Comparison of ENCODE assay signal across 8 mouse cellular contexts in genomic region chr19:61151701-61152420, GRCm38 (mm10). TPM values are rescaled to one million over a fixed set of nuclear protein-coding genes. Genes with fewer than 3 reads are reported as not detected.
DNase-seq lines count a peak whose midpoint lies in the region; ATAC-seq and TF ChIP-seq lines count a peak whose summit lies in the region.

No protein-coding gene starts in this region.

- no peak for TF ChIP-seq POLR2A in heart, adult 2 months (IDR thresholded peaks at IDR 0.05; ENCODE audit: insufficient read depth, low read depth, low read length)

- H3K4me2 ChIP-seq in limb, embryonic 12.5 days: peak overlapping the region; percentile 77
- peak overlapping the region; percentile 63 for H3K4me2 ChIP-seq in midbrain, embryonic 12.5 days (replicated peaks)
- H3K4me2 ChIP-seq in stomach, embryonic 16.5 days (ENCODE audit: low read depth, low read length): peak overlapping the region; percentile 72

- H3K36me3 ChIP-seq in heart, adult 2 months (ENCODE audit: control insufficient read depth, insufficient read depth, low read length): no peaks in the 10 kb centered on the region
- no peaks in the 10 kb centered on the region for H3K36me3 ChIP-seq in limb, embryonic 12.5 days
- no peaks in the 10 kb centered on the region for H3K36me3 ChIP-seq in midbrain, embryonic 12.5 days
- no peaks in the 10 kb centered on the region for H3K36me3 ChIP-seq in stomach, embryonic 16.5 days (ENCODE audit: control insufficient read depth, insufficient read depth, low read length)

- no peak for TF ChIP-seq EP300 in heart, adult 2 months (IDR thresholded peaks at IDR 0.05; ENCODE audit: insufficient read depth, low read depth, low read length)

- peak overlapping the region; percentile 18 for H3K4me3 ChIP-seq in heart, adult 2 months
- H3K4me3 ChIP-seq in limb, embryonic 12.5 days (replicated peaks): peak overlapping the region; percentile 43
- H3K4me3 ChIP-seq in midbrain, embryonic 12.5 days: peak overlapping the region; percentile 44
- peak overlapping the region; percentile 50 for H3K4me3 ChIP-seq in stomach, embryonic 16.5 days (replicated peaks; ENCODE audit: low read length)

- no peaks in the 10 kb centered on the region for H3K27me3 ChIP-seq in heart, adult 2 months (ENCODE audit: control insufficient read depth, insufficient read depth, low read length)
- H3K27me3 ChIP-seq in limb, embryonic 12.5 days: peaks cover 14% of the 10 kb centered on the region
- peaks cover 8% of the 10 kb centered on the region; the same call in 1 of the 2 replicates for H3K27me3 ChIP-seq in midbrain, embryonic 12.5 days
- H3K27me3 ChIP-seq in stomach, embryonic 16.5 days (ENCODE audit: control insufficient read depth, insufficient read depth, low read length): no peaks in the 10 kb centered on the region

- ATAC-seq in granulocyte monocyte progenitor cell, adult 5-6 weeks (replicated peaks; ENCODE audit: poor library complexity, severe bottlenecking): peak; percentile 82
- ATAC-seq in limb, embryonic 12.5 days (ENCODE audit: insufficient number of reproducible peaks, insufficient read depth, low FRiP score, low TSS enrichment, low read depth): peak; percentile 31; the same call in 1 of the 2 replicates
- peak; percentile 73 for ATAC-seq in midbrain, embryonic 12.5 days (ENCODE audit: low FRiP score, low read depth)
- peak; percentile 83 for ATAC-seq in stomach, embryonic 16.5 days (ENCODE audit: insufficient read depth, low FRiP score)

- DNase-seq in heart, adult 2 months: peak in 1 of 2 experiments; percentile 31
- DNase-seq in heart, adult 9 months (ENCODE audit: low spot score in 2 of 2): no peak
- DNase-seq in adrenal gland, postnatal 25 days: peak; percentile 13
- no peak for DNase-seq in right cerebral cortex, postnatal 25 days

- peak overlapping the region; percentile 42 for H3K9ac ChIP-seq in heart, adult 2 months (ENCODE audit: low read depth, low read length)
- peak overlapping the region; percentile 53 for H3K9ac ChIP-seq in limb, embryonic 12.5 days (replicated peaks)
- peak overlapping the region; percentile 46; the same call in 1 of the 2 replicates for H3K9ac ChIP-seq in midbrain, embryonic 12.5 days (replicated peaks)
- H3K9ac ChIP-seq in stomach, embryonic 16.5 days (ENCODE audit: low read length): peak overlapping the region; percentile 65

- 3% methylated on average over 27 of the region's 27 CpGs for WGBS in heart, adult 2 months
- 11% methylated on average over 27 of the region's 27 CpGs for WGBS in limb, embryonic 12.5 days
- 7% methylated on average over 27 of the region's 27 CpGs for WGBS in midbrain, embryonic 12.5 days
- WGBS in stomach, embryonic 16.5 days: 3% methylated on average over 27 of the region's 27 CpGs

- H3K27ac ChIP-seq in heart, adult 2 months: no peak overlapping the region
- no peak overlapping the region for H3K27ac ChIP-seq in limb, embryonic 12.5 days
- no peak overlapping the region for H3K27ac ChIP-seq in midbrain, embryonic 12.5 days (replicated peaks)
- no peak overlapping the region; the same call in 1 of the 2 replicates for H3K27ac ChIP-seq in stomach, embryonic 16.5 days (ENCODE audit: low read length)

- H3K9me3 ChIP-seq in limb, embryonic 12.5 days: no peaks in the 10 kb centered on the region
- no peaks in the 10 kb centered on the region for H3K9me3 ChIP-seq in midbrain, embryonic 12.5 days
- H3K9me3 ChIP-seq in stomach, embryonic 16.5 days (replicated peaks; ENCODE audit: control insufficient read depth, low read length): no peaks in the 10 kb centered on the region

- no peaks in the 10 kb centered on the region for H3K4me1 ChIP-seq in heart, adult 2 months (ENCODE audit: control insufficient read depth, insufficient read depth, low read length)
- H3K4me1 ChIP-seq in limb, embryonic 12.5 days (replicated peaks): no peaks in the 10 kb centered on the region
- 0 out of 2 replicates have a peak, but pooled peaks cover 3% of the 10 kb centered on the region for H3K4me1 ChIP-seq in midbrain, embryonic 12.5 days
- H3K4me1 ChIP-seq in stomach, embryonic 16.5 days (ENCODE audit: control insufficient read depth, insufficient read depth, low read length): no peaks in the 10 kb centered on the region

- no peak for TF ChIP-seq CTCF in heart, adult 2 months (IDR thresholded peaks at IDR 0.05)

- no peaks in the 10 kb centered on the region for H3K79me2 ChIP-seq in heart, adult 2 months (replicated peaks; ENCODE audit: control insufficient read depth, insufficient read depth, low read length)

- intact Hi-C loops in heart, adult 2 months (cut with DNase I): no loop called here

RNA-seq across cellular contexts. Expression of gene Zfp950, which starts 11.2 kb away (rescaled TPM):
- 10 to 100 TPM in 1 of 2 experiments, 1 to 10 TPM in 1; 7.3 to 10.5 TPM for total RNA-seq in heart, adult 2 months (2021)
- polyA plus RNA-seq in heart, adult 2 months (2012; rRNA removed): 4.7 and 10.2 TPM in 2 replicates
- total RNA-seq in adrenal gland, postnatal 25 days (2021): 42.2 and 50.5 TPM in 2 replicates
- 41.2 and 53.4 TPM in 2 replicates for total RNA-seq in granulocyte monocyte progenitor cell, adult 5-6 weeks (2014; fragmentation: Nextera tagmentation)
- 23.1 and 61.2 TPM in 2 replicates for total RNA-seq in granulocyte monocyte progenitor cell, adult 5-6 weeks (2017)
- 43.8 and 53.2 TPM in 2 replicates for polyA plus RNA-seq in limb, embryonic 12.5 days (2016; fragmentation: Nextera tagmentation; extraction: Ambion mirVana)
- polyA plus RNA-seq in midbrain, embryonic 12.5 days (2016; fragmentation: Nextera tagmentation; extraction: Ambion mirVana): 36.2 and 38.7 TPM in 2 replicates
- polyA plus RNA-seq in stomach, embryonic 16.5 days (2015; fragmentation: Nextera tagmentation; extraction: Ambion mirVana): 35.2 and 40.7 TPM in 2 replicates

RNA-seq across cellular contexts. Expression of gene Gm7102, which starts 24.2 kb away (rescaled TPM):
- under 1 TPM in 1 of 2 experiments, not detected in 1; 0.16 TPM for total RNA-seq in heart, adult 2 months (2021)
- not detected in 2 replicates for polyA plus RNA-seq in heart, adult 2 months (2012; rRNA removed)
- 0.33 TPM in 1 of 2 replicates, not detected in the other for total RNA-seq in adrenal gland, postnatal 25 days (2021)
- not detected in 2 replicates for total RNA-seq in granulocyte monocyte progenitor cell, adult 5-6 weeks (2014; fragmentation: Nextera tagmentation)
- 1.0 and 1.1 TPM in 2 replicates for total RNA-seq in granulocyte monocyte progenitor cell, adult 5-6 weeks (2017)
- 0.19 and 0.23 TPM in 2 replicates for polyA plus RNA-seq in limb, embryonic 12.5 days (2016; fragmentation: Nextera tagmentation; extraction: Ambion mirVana)
- polyA plus RNA-seq in midbrain, embryonic 12.5 days (2016; fragmentation: Nextera tagmentation; extraction: Ambion mirVana): 0.17 and 0.21 TPM in 2 replicates
- 0.18 and 0.30 TPM in 2 replicates for polyA plus RNA-seq in stomach, embryonic 16.5 days (2015; fragmentation: Nextera tagmentation; extraction: Ambion mirVana)

RNA-seq across cellular contexts. Expression of gene Gm6020, which starts 31.8 kb away (rescaled TPM):
- not detected for total RNA-seq in heart, adult 2 months (2021)
- not detected in 2 replicates for polyA plus RNA-seq in heart, adult 2 months (2012; rRNA removed)
- total RNA-seq in adrenal gland, postnatal 25 days (2021): not detected in 2 replicates
- not detected in 2 replicates for total RNA-seq in granulocyte monocyte progenitor cell, adult 5-6 weeks (2014; fragmentation: Nextera tagmentation)
- not detected in 2 replicates for total RNA-seq in granulocyte monocyte progenitor cell, adult 5-6 weeks (2017)
- polyA plus RNA-seq in limb, embryonic 12.5 days (2016; fragmentation: Nextera tagmentation; extraction: Ambion mirVana): not detected in 2 replicates
- polyA plus RNA-seq in midbrain, embryonic 12.5 days (2016; fragmentation: Nextera tagmentation; extraction: Ambion mirVana): not detected in 2 replicates
- polyA plus RNA-seq in stomach, embryonic 16.5 days (2015; fragmentation: Nextera tagmentation; extraction: Ambion mirVana): not detected in 2 replicates

Comparison
In these comparisons a context has a peak if more than half of its experiments do, and no peak if none do; other contexts are left out.
1. ATAC-seq: peak in every context shown above with its lines; median percentile 83 in stomach, embryonic 16.5 days; 82 in granulocyte monocyte progenitor cell, adult 5-6 weeks; 73 in midbrain, embryonic 12.5 days; 31 in limb, embryonic 12.5 days.